Mouse (Mus musculus) gastrocnemius, postnatal 36 days (tissue): ENCODE data around the gene Trim58. TPM values are rescaled to one million over a fixed set of nuclear protein-coding genes. Genes with fewer than 3 reads are reported as not detected.

ENCODE experiments used
- DNase-seq, 2 experiments: peaks; one replicate each; pipeline ENCODE4 v3.0.0; 2022
- intact Hi-C: fragments of 180-260 bp; cut with DNase I; formaldehyde crosslinking; loops from one replicate; pipeline ENCODE4 v1.15.1; 2025
- long read RNA-seq, 2 experiments: library from polyadenylated mRNA; stranded (forward); transcript quantifications; one replicate each; pipeline ENCODE4 v2.0.0; 2021
- total RNA-seq, 2 experiments: library from RNA; stranded (reverse); gene quantifications; 2 replicates each; pipeline ENCODE4 v1.2.3; 2021

Gene Trim58
- total RNA-seq, result not detected
- long read RNA-seq, experiment 1, result 0 reads
- long read RNA-seq, experiment 2, result 0 reads

- DNase-seq, result peak in 1 of 2 experiments; percentile 22
- intact Hi-C loops, result no loop called here
These were observed at the start of gene Trim58 for GRCm38 (mm10) chr11:58640272-58640867. Trim58 (plus strand) TSS chr11:58640465.

- no peak for DNase-seq
- intact Hi-C loops, result no loop called here
These were observed 45.5 kb upstream of the Trim58 start, which contains the start of gene Olfr324 for GRCm38 (mm10) chr11:58594814-58595213. Olfr324 (plus strand) TSS chr11:58595114.

DNA sequence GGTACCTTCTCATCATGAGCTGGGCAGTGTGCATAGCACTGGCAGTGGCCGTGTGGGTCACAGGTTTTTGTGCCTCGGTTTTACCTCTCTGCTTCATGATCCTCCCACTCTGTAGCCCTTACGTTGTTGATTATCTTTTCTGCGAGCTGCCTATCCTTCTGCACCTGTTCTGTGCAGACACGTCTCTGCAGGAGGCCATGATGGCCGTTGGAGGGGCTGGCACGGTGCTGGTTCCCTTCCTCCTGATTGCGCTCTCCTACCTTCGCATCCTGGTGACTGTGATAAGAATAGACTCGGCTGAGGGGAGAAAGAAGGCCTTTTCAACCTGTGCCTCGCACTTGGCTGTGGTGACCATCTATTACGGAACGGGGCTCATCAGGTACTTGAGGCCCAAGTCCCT, 42.4 kb upstream of the Trim58 start:
- DNase-seq, result no peak
- intact Hi-C loops, result no loop called here

- intact Hi-C loops, result no loop called here
- DNase-seq, result no peak
These were observed 38.2 kb upstream of the Trim58 start for GRCm38 (mm10) chr11:58602062-58602461.

DNA sequence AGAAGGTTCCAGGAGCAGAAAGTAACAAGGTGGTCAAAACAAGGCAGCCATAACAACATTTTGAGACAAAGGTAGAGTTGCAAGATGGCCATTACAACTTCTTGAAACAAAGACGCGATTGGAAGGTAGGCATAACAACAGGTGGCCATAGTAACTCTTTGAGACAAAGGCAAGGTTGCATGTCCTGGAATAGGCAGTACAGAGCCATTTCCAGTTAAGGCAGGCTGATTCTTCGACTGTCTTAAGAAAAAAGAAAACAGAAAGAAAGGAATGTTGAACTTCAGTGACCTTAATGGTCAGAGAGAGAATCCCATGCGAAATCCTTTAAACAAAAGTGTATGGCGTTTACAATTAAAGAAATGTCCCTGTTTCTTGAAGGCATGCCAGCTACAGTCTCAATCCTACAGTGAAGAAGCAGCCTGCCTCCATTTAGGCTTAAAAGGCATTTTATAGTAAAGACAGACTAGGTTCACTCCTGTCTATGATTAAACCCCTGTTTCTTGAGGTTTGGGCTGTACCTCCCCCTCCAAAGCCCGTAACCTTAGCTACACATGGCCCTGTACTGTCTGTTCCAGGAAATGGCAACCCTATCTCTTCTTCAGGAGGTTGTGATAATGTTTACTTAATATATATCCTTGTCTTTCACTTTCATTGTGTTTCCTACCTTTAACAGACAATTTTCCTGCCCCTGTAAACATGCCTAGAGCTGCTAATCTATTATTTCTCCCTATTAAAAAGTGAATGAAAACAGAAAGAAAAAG, 37.3 kb upstream of the Trim58 start:
- intact Hi-C loops, result no loop called here
- no peak for DNase-seq

- DNase-seq, result no peak
- intact Hi-C loops, result no loop called here
These were observed 35.6 kb upstream of the Trim58 start for GRCm38 (mm10) chr11:58604688-58605087.

- intact Hi-C loops, result no loop called here
- DNase-seq, result no peak
These were observed 35.0 kb upstream of the Trim58 start for GRCm38 (mm10) chr11:58605228-58605627.

GRCm38 (mm10) chr11:58606177-58606919, 33.9 kb upstream of the Trim58 start:
- intact Hi-C loops, result no loop called here
- DNase-seq, result no peak

DNA sequence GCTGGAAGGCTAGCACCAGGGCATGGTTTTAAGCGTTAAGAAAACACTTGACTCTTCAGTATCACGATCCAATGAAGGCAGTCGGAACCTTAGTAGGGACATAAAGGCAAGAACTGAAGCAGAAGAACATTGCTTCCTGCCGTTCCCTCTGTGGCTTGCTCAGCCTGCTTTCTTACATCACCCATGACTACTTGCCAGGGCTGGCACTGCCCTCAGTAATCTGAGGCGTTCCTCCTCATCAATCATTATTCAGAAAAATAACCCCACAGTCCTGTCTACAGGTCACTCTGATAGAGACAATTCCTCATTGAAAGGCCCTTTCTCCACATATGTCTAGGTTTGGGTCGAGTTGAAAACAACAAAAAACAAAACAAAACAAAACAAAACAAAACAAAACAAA, 33.2 kb upstream of the Trim58 start:
- intact Hi-C loops, result no loop called here
- DNase-seq, result no peak

- no peak for DNase-seq
These were observed 26.9 kb upstream of the Trim58 start for GRCm38 (mm10) chr11:58613359-58613758.

DNA sequence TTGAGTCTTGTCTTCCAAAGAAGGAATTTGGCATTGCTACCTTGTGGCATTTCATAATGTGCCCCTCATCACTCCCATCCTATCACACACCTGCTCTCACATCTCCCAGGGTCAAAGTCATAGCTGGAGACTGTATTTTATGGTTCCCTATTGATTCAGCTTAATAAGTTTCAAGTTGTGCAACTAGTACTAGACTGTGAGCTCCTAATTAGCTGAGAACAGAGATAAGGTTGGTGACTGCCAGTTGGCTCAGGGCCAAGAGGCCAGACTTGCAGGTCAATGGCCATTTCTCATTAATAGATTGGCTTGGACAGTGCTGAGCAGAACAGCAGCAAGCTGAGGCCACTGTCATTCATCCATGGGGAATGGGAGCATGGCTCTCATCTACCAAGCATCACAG, 25.7 kb upstream of the Trim58 start:
- no peak for DNase-seq
- intact Hi-C loops, result no loop called here

More at GRCm38 (mm10) chr11:58613359-58613758, 26.9 kb upstream of the Trim58 start:
- intact Hi-C loops, result no loop called here

- DNase-seq, result no peak
- intact Hi-C loops, result no loop called here
These were observed 24.3 kb upstream of the Trim58 start, which contains the start of gene 2210407C18Rik for GRCm38 (mm10) chr11:58615975-58616374. 2210407C18Rik (minus strand) TSS chr11:58616075.

- DNase-seq, result no peak
- intact Hi-C loops, result no loop called here
These were observed 21.9 kb upstream of the Trim58 start for GRCm38 (mm10) chr11:58618369-58618768.

DNA sequence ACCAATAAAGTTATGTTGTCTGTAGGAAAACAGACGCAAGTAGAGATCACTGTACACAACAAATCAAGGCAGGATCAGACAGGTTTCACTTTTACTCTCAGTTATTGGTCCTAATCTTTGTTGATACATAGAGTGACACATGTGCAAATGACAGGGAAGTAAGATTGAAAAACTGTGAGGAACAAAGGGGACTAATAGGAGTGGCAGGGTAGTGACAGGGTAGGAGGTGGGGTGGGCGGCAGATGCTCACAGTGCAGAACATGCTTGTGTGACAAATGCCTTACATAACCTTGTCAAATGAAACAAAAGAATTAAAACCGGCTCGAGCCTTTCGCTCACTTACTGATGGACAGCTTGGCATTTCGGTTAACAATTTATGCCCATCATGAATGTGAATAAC, 21.5 kb upstream of the Trim58 start:
- DNase-seq, result no peak
- intact Hi-C loops, result no loop called here

DNA sequence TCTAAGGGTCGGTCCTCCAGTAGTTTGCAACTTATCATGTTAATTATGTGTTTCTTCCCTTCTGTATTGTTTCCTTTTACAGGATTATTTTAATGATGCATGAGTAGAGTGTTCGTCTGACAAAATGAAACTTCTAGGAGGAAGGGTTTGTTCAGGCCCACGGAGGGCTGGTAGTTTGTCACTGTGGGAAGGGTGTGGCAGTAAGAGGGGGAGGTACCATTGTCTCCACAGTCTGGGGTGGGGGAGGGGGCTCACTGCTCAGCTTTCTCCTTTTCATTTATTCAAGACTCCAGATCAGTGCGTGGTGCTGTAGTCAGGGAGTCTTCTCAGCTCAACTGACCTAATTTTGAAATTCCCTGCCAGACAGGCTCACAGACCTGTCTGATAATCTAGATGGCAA, 14.1 kb upstream of the Trim58 start:
- intact Hi-C loops, result no loop called here
- DNase-seq, result no peak

GRCm38 (mm10) chr11:58630401-58630800, 9.9 kb upstream of the Trim58 start, which contains the start of gene Olfr323:
Olfr323 (minus strand) TSS chr11:58630501.
- intact Hi-C loops, result no loop called here
- no peak for DNase-seq

- intact Hi-C loops, result no loop called here
- DNase-seq, result no peak
These were observed 5.4 kb upstream of the Trim58 start for GRCm38 (mm10) chr11:58634878-58635277.

DNA sequence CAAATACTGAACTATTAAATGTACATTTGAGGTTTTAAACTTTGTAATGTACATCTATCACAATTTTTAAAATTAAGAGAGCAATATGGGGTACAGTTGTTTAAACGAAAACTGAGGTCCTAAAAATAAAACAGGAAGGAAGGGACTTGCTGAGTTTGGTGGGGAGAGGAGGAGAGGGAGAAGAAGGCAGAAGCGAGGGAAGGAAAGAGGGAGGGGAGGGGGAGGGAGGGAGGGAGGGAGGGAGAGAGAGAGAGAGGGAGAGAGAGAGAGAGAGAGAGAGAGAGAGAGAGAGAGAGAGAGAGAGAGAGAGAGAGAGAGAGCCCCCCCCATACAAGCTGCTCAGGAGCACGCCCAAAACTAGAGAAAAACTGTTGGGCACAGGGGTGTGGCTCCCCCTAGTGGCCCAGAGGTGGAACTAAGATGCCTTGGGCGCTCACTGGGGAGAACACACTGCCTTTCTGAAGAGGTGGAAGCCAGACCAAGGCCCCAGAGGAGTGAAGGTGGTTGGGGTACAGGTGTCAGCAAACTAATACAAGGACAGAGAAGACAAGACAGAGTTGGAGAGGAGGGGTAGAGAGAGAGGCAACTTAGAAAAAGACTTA, 3.8 kb upstream of the Trim58 start:
- peak in 1 of 2 experiments; percentile 37 for DNase-seq
- intact Hi-C loops, result loop anchor here (2.0 kb wide), 1 partner anchor 234 kb away; no protein-coding TSS in a partner anchor

DNA sequence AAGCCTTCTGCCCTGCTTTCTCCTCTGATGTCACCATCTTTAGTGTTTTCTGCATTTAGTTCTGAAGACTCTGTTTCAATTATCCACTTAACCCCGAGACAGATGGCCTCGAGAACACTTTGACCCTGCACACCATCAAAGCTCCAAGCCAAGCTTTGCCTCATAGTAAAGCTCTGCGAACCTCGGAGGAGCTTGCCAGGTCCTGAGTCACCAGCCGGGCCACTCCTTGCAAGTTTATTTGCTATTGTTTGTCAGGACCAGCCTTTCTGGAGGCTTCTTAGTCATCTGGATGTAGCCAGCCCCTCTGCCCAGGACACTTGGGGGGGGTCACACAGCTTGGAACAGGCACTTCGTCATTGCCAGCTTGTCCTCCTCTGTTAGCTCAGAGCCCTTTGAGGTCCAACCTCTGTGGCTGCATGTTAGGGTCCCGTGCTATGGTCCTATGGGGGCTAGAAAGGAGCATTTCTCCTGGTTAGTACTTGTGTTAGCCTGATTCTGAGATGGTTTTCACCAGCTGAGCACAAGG, 2.0 kb upstream of the Trim58 start:
- intact Hi-C loops, result no loop called here
- peak; percentile 12 to 33 for DNase-seq

GRCm38 (mm10) chr11:58641057-58641456, 792 bp downstream of the Trim58 start:
- DNase-seq, result no peak
- intact Hi-C loops, result no loop called here
